Mouse (Mus musculus) right cerebral cortex, adult 2 months (tissue): ENCODE results near the gene Nek8.

Experiments used
- DNase-seq, 2 experiments: peaks; one replicate each; pipeline ENCODE4 v3.0.0; 2021 to 2022; ENCODE audit warnings: low spot score in 2 of 2

The Nek8 gene

DNA sequence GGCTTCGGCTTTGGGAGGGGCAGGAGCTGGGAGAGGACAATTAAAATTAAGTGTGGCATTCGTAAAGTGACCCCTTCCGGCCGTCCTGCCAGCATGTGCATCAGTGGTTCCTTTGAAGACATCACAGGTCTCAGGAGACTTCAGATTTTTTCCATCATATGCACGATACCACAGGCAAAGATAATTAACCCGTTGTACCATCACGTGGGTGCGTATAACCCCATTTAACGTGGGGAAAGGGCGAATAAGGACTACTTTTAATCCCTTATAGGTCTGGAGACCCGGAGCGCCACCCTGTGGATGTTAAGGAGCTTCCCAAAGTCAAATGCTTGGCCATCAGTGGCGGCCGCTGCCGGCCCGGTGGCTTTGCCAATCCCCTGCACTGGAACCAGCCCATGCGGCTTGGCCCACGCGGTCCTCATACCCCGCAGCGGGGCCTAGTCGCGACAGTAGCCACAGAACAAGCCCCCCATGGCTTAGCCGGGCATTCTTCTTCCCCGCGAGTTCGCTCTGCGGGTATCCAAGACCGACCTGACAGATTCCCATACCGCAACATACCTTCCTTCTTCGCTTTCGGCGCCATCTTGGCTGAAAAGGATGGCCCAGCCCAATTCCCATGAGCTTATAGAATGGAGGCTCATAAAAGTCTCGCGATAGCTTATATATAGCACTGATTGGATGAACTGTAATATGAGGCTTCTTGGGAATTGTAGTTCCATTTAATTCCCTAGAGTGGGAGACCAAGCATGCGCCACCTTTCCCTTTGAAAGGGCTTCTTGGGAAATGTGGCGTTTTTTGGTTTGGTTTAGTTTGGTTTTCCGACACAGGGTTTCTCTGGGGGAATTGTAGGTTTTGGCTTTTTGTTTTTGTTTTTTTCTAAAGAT lies 6.7 kb upstream of the Nek8 start, which contains the start of gene Rpl23a:
TSS of gene Rpl23a (minus strand) at position 624 of the 884 bp plus-strand sequence.
- DNase-seq, result peak; percentile 88 to 93

DNA sequence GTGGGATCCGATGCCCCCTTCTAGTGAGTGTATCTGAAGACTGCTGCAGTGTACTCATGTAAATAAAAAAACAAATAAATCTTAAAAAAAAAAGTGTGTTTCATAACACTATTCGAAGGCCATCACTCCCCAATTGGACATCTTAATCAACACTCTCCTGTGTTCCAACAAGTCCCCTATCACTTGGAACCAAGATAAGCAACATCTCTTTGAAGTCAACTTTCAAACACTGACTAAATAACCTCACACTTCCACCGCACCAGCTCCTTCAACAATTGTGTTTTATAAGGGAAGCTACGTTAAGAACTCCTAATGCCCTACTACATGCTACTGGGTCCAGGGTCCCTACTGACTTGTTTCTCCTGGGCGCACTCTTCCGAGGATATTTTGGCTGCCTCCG lies 6.0 kb upstream of the Nek8 start:
- no peak for DNase-seq

DNA sequence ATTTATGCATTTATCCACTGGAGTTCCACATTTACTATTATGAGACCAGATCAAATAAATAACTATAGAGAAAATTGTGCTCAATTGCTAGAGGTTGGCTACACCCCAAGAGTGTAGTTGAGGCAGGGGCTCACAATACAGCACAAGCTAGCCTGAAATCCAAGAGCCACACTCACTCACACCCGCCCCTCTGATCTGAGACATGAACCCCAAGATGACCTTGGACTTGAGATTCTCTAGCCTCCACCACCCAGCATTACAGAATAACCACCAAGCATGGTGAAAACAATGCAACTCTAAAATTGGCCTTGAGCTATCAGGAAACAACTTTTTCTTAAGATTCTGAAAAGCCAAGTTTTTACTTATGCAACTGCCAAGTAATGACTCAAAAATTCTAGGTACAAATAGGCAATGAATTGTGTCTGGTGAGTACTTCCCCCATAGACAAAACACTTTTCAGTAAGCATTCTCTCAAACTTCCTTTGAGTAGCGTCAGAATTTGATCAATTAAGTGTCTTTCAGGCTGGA lies 5.4 kb upstream of the Nek8 start:
- no peak for DNase-seq

DNA sequence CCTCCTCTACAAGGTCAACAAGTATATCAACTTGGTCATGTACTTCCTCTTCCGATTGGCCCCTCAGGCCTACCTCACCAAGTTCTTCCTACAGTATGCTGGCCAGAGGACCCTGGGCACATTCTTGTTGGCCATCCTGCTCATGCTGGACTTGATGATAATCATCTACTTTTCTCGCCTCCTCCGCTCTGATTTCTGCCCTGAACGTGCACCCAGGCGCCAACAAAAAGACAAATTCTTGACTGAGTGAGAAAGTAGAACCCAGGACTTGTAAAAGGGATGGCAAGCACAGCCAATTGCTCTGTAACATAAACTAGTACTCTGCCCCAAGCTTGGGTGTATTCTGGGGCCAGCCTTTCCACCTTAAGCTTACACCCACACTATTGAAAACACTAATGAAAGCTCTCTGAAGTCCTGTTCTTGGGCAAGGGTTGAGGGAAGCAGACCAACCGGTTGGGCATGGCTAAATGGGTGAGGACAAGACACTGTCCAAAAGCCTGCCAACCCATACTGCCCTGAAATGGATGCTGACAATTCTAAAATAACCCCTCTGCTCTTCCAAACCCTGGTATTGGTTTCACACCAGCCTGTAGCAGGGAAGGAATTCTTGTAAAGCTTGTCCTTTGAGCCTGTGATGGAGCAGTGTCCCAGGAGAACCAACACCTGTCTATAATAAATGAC lies 3.7 kb upstream of the Nek8 start:
- DNase-seq, result no peak

DNA sequence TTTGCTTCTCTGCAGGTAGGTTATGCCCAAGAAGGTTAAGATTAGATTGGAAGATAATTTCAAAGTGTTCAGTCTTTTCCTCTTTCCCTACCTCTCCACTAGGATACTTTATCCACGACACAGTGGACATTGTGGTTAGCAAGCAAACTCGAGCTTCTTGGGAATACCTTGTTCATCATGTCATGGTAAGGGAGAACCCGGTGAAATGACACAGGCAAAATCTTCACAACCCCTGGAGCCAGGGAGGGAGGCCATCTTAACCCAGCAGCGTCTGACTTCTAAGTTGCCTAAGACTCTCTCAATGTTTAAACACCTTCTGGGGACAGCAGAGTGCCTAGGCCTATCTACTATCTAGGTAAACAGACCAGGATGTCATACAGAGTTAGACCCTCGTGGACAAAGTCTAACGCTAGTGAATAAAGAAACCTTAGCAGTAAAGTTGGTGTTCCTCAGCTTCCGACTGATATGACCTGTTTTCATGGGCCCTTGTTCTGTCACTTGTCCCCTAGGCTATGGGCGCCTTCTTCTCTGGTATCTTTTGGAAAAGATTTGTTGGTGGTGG lies 3.0 kb upstream of the Nek8 start:
- DNase-seq, result no peak

DNA sequence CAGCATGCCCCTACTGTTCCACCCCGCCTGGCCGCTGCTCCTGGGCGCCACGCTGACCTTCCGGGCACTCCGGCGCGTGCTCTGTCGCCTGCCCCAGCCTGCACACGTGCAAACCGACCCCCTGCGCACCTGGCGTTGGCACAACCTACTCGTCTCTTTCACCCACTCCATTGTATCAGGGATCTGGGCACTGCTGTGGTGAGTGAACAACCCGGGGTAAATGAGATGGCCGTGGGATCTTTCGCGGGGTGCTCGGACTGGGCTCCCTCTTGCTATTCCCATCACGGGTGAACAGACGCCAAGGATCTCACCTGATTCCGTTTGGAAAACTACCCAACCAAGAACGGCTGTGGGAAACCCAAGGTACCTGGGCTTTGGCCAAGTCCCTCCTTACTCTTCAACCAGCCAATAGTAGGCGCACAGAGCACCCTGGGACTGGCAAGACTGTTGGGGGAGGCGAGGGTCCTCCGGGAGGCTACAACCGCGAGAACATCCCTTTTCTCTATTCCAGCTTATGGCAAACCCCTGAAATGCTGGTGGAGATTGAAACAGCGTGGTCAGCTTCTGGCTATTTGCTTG lies 2.5 kb upstream of the Nek8 start:
- peak in 1 of 2 experiments; percentile 58 for DNase-seq

DNA sequence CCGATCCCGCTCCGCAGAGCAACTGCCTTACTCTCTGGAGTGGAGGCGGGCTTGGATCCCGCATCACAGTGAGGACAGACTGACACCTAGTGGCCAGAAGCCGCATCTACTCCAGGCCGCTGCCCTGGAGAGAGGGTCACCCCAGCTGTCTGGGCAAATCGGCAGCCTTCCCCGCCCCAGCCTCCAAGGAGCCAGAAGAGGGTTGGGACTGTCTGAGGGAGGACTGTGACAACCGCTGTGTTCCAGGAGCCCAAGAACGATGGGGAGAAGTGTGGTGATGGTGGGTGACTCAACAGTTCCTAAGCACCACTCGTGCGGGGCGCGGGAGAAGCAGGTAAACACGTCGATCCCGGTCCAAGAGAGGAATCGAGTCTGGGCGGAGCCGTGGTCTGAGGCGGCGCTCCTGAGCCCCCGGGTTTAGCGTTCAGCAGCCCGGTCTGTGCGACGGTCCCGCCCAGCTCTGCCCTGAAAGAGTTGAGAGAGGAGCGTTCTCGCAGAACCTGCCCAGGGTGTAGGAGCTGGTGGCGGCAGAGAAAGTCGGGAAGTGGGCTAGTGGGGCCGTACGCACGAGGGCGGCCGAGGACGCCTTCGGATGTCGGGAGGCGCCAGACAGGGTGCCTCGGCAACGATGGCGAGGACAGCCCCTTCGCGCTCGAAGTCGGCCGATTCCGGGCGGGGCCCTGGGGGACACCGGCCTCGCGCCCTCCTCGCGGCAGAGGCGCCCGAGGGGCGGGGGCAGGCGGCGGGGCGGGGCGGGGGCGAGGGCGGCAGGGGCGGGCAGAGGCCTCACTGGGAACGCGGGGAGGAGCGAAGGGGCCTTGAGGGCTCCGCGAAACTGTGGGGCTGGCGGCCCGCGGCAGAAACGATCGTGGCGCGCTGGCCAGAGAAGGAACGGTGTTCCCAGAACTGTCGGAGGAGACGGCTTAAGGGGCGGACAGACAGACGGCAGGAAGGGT lies 1.7 kb upstream of the Nek8 start:
- peak; percentile 95 to 96 for DNase-seq

DNA sequence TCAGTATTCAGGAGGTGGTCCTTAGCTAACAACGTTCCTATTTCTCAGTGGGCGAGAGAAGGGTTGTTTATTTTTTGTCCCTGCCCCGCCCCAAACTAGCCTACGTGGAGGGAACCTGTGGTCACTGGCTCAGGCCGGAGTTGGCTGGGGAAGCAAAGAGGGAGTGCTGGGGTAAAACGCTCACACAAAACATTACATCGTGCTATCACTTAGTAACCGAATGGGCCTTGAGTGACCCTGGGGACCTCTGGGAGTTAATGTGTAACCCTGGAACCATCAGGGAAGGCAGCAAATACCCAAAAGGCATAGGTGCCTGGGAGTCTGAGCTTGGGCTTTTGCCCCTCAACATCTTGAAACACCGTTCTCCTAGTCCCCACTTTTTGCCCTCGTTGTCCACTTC lies 962 bp upstream of the Nek8 start:
- no peak for DNase-seq

DNA sequence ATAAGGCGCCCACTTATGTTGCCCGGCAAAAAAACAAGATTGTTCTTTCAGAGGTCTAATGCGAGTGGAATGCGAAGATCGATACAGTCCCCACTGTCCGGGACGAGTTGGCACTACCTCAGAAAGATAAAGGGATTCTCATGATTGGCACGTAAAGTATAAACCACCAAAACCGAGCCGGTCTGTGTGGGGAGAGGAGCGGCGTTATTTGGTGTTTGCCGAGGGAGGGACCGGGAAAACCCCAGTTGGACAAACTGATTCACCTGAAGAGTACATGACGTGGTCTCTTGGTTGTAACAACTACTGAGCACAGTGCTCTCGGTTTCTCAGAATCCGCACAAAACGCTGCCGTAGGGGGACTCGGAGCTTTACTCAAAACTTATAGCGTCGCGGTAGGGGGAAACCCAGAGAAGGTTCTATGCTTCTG lies 443 bp upstream of the Nek8 start:
- DNase-seq, result no peak

DNA sequence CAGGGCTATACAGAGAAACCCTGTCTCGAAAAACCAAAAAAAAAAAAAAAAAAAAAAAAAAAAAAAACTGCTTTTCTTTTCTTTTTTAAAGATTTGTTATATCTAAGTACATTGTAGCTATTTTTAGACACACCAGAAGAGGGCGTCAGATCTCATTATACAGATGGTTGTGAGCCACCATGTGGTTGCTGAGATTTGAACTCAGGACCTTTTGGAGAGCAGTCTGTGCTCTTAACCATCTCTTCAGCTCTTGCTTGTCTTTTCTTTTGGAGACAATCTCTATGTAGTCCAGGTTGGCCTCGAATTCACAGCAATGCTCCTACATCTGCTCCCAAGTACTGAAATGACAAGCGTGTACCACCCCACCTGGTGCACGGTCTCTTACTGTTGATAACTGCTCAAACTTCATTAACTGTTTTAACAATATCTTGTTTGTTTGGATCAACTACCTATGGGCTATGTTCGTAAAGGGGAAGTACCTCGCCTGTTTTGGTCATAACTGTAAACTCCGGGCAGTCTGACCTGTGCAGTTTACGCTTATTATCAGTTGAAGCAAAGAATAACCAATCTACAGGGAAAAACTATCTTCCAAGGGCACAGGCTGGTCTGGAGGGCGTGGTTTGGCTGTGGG lies 589 bp downstream of the Nek8 start:
- no peak for DNase-seq

DNA sequence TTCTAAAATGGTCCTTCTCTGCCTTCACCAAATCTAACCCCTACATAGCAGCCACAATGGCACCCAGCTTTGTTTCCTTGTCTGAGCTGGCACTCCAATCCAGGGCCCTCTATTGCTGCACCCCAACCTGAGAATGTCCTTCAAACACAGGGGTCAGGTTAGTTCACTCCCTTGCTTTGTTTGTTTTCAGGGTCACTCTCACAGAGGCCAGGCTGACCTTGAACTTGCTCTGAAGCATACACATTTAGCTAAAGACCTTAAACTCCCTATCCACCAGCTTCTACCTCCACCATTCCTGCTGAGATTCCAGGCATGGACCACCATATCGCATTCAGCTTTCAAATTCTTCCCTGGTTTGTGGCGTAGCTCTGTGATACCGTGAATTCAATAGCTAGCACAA lies 2.0 kb downstream of the Nek8 start:
- DNase-seq, result no peak

DNA sequence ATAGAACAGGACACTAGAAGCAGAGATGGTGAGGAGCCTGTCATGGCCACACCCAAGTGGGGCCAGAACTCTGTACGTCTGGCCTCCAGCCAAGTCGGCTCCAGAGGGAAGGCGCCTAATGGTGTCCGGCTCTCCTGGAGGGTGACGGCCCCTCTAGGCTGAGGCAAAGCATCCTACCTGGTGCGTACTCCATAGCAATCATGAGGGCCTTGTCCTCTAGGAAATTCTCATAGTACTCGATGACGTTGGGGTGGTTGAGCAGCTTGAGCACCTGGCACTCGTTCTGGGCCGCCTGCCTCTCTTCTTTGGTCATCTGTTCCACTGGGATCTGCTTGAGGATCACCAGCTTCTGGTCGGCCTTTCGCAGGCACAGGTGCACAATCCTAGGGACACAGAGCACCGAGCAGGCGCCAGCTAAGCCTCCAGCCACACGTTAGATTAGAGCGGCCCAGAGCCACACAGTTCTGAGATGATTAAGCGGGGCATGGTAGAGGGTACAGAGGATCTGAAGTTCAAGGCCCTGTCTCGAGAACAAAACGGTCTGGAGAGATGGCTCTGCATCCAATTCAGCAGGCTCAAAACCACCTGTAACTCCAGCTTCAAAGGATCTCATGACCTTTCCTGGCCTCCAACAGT lies 3.6 kb downstream of the Nek8 start:
- no peak for DNase-seq

DNA sequence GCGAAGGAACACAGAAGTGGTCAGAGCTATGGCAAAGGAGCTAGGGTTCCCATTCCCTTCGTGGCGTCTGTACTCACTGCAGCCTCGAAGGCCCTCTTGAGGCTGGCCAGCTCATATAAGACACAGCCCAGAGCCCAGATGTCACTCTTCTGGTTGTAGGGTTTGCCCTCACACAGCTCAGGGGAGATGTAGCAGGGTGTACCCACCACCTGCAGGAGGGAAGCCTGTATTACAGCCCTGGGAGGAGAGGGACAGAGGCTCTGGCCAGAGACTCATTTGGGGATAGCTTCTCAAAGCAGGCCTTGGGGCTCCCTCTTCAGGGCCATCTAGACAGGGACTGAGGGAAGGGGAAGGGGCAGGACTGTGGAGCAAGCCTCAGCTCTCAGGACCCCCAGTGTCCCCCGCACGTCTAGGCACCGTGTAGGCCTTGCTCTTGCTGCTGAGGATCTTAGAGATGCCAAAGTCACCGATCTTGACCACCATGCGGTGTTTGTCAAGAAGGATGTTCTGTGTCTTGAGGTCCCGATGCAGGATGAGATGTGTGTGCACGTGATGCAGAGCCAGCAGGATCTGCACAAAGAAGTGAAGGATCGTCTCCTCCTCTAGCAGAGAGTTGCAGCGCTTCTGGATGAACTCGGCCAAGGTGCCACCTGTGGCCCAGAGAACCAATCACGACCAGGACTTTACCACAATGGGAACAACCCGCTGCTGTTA lies 4.3 kb downstream of the Nek8 start:
- DNase-seq, result no peak

DNA sequence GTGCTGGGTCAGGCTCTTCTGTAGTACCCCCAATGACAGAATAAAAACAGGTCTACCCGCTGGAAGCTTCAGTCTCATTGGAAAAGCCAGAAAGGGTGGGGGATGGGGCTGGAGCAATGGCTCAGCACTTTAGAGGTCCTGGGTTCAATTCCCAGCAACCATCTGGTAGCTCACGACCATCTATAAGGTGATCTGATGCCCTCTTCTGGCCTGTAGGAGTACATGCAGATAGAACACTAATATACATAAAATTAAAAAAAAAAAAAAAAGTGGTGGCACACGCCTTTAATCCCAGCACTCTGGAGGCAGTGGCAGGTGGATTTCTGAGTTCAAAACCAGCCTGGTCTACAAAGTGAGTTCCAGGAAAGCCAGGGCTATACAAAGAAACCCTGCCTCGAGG lies 5.1 kb downstream of the Nek8 start:
- DNase-seq, result no peak

DNA sequence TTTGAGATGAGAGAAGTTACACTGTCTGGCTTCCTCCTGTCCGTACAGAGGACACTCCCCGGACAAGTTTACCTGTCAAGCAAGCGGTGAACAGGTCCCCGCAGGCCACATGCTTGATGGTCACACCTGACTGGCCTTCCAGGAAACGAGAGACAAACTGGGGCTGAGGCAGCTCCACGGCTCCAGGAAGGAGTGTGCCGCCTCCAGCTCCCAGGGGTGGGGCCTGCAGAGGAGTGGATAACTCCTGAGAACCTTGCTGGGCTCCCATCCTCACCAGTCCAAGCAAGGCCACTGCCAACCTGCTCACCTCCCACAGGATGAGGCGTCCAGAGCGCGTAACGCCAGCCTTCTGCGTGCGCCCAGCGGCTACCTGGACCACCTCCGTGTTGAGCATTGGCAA lies 6.2 kb downstream of the Nek8 start:
- DNase-seq, result no peak

DNA sequence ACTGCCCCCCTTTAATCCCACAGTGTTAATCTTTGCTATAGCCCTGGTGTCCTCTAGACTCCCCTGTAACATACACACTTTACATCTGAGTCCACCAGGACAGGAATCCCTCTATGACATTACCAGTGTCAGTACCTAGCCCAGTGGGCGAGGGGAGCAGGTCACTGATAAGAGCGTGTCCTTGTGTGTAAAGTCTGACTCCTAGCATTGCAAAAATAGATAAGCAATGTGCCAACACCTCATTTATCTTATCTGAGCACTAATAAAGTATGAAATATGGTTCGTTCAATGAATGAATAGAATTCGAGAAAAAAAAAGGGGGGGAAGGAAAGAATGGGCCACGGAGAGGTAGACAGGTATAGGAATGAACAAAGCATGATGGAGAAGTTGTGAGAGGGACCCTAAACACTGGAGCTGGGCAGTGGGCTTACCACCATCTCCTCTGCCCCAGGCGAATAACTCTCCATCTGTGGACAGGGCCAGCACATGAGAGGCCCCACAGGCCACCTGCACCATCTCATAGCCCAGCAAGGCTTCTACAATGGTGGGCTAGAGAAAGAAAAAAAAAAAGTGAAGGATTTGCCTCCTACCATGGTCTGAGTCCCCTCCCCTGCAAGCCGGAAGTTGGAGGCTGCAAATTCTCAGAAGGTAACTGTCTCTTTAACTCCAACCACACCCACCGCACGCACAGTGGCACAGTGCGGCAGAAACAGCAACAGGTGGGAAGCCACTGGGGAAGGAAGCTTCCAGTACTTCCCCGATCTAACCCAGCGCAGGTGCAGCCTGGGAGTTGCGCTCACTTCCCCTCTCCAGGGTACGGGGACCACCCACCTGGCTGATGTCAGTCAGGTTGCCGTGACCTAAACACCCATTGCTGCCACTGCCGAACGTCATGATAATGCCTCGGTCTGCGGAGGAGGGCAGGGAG lies 7.7 kb downstream of the Nek8 start:
- no peak for DNase-seq

DNA sequence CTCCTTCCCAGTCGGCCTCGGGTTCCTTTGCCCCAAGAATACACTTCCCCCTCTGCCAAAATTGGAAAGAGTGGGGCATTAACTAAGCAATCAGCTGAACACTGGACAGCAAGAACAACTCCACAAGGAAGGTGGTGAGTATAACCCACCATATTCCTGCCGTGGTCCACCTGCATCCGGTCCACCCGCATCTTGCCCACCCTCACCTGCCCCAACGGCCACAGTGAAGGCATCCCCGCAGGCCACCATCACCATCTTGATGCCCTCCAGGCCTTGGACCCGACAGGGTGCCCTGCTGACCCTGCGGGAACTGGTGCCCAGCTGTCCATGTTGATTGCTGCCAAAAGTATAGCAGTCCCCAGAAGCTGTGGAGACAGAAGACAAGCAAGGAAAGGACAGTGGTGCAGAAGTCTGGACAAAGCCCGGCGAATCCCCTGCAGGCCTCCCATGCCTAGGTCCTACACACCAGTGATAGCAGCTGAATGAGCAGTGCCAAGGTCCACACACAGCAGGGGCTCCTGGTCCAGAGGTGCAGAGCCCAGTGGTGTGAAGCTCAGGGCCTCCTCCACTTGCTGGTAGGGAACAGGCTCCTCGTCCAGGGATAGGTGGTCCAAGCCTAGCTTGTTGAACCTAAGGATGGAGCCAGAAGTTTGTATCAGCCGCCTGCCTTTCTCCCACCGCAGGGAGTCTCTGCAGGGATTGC lies 9.1 kb downstream of the Nek8 start:
- no peak for DNase-seq

DNA sequence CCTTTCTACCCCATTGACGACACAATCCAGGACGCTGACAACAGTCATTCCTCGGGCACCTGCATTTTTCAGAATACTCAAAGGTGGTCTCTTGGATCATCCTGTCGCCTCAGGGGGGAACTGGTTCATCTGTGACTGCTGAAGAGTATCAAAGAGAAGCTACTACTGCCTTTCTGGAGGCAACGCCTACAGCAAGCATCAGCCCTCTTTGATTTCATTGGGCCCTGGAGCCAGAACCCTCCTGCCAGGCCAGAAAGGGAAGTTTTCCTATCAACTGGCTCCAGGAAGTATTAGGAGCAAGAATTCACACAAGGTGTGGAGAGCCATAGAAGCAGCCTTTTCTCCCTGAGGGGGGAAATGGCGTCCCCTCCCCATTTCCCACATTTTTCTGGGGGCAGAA lies 9.8 kb downstream of the Nek8 start:
- no peak for DNase-seq
